Mouse (Mus musculus) midbrain, embryonic 11.5 days (tissue): ENCODE measurements around the gene Olfr1333. TPM values are rescaled to one million over a fixed set of nuclear protein-coding genes. Genes with fewer than 3 reads are reported as not detected.

Source experiments
- polyA plus RNA-seq: library from polyadenylated mRNA; unstranded; fragments of >200 nt; fragmentation: Nextera tagmentation; extraction: Ambion mirVana; gene quantifications from 2 replicates; pipeline ENCODE4 v1.2.1, GENCODE M21; 2014

Olfr1333 gene
- polyA plus RNA-seq, 1 experiment from 2014 or later, result not detected

Other genes with a start within 250 kb of the Olfr1333 start
- 1.0 and 1.2 TPM in 2 replicates for gene Cfap57, start 215.5 kb downstream of the Olfr1333 start, polyA plus RNA-seq
- gene Ebna1bp2, start 215.5 kb downstream of the Olfr1333 start, polyA plus RNA-seq, result 183 and 197 TPM in 2 replicates
- not detected in 2 replicates for gene Olfr62, start 177.3 kb downstream of the Olfr1333 start, polyA plus RNA-seq
- gene Olfr1342, start 143.5 kb downstream of the Olfr1333 start, polyA plus RNA-seq, result not detected in 2 replicates
- not detected in 2 replicates for gene Olfr1341, start 132.8 kb downstream of the Olfr1333 start, polyA plus RNA-seq
- not detected in 2 replicates for gene Olfr1340, start 116.1 kb downstream of the Olfr1333 start, polyA plus RNA-seq
- not detected in 2 replicates for gene Olfr1339, start 104.1 kb downstream of the Olfr1333 start, polyA plus RNA-seq
- not detected in 2 replicates for gene Olfr1338, start 77.5 kb downstream of the Olfr1333 start, polyA plus RNA-seq
- not detected in 2 replicates for gene Olfr1337, start 53.7 kb downstream of the Olfr1333 start, polyA plus RNA-seq
- not detected in 2 replicates for gene Olfr1335, start 26.3 kb downstream of the Olfr1333 start, polyA plus RNA-seq
- not detected in 2 replicates for gene Olfr1331, start 28.4 kb upstream of the Olfr1333 start, polyA plus RNA-seq
- gene Olfr1330, start 52.3 kb upstream of the Olfr1333 start, polyA plus RNA-seq, result not detected in 2 replicates
- gene Olfr1329, start 81.2 kb upstream of the Olfr1333 start, polyA plus RNA-seq, result not detected in 2 replicates
- gene Olfr1328, start 102.3 kb upstream of the Olfr1333 start, polyA plus RNA-seq, result not detected in 2 replicates
- gene Lao1, start 125.3 kb upstream of the Olfr1333 start, polyA plus RNA-seq, result not detected in 2 replicates